Mouse (Mus musculus): ENCODE data around the gene Thumpd2. TPM values are rescaled to one million over a fixed set of nuclear protein-coding genes. Genes with fewer than 3 reads are reported as not detected.

Gene Thumpd2
- polyA plus RNA-seq, 1 experiment from 2014 or later = 6.9 TPM

- WGBS = 89% methylated on average over 3 of the region's 3 CpGs
- H3K9me3 ChIP-seq (ENCODE audit: control insufficient read depth, low read length) = no peaks in the 10 kb centered on the region
- no peak overlapping the region for H3K27ac ChIP-seq (replicated peaks)
- H3K4me1 ChIP-seq (replicated peaks; ENCODE audit: control insufficient read depth, insufficient read depth) = no peaks in the 10 kb centered on the region
- no peaks in the 10 kb centered on the region for H3K27me3 ChIP-seq (ENCODE audit: control insufficient read depth, insufficient read depth, low read length)
- H3K4me2 ChIP-seq (replicated peaks; ENCODE audit: low read depth) = no peak overlapping the region
- H3K9ac ChIP-seq (ENCODE audit: low read length) = no peak overlapping the region
- no peak for DNase-seq (ENCODE audit: low spot score)
- H3K4me3 ChIP-seq (ENCODE audit: low read depth, low read length) = no peak overlapping the region
- TF ChIP-seq CTCF (IDR thresholded peaks at IDR 0.05; ENCODE audit: low read depth) = no peak
- no peak for TF ChIP-seq EP300 (optimal IDR thresholded peaks at IDR 0.05)
- ATAC-seq (ENCODE audit: low FRiP score, low TSS enrichment) = no peak
- peaks cover 4% of the 10 kb centered on the region; the same call in 1 of the 2 replicates for H3K36me3 ChIP-seq (ENCODE audit: control insufficient read depth, insufficient read depth, low read length)
Observed at GRCm38 (mm10) chr17:81044356-81044755, 20.5 kb downstream of the Thumpd2 start.

- Histone ChIP-seq H3K9me3 (ENCODE audit: control insufficient read depth, low read length) (no peaks in the 10 kb centered on the region), H3K4me1 (replicated peaks; ENCODE audit: control insufficient read depth, insufficient read depth) (no peaks in the 10 kb centered on the region), H3K9ac (ENCODE audit: low read length) (no peak overlapping the region), H3K4me2 (replicated peaks; ENCODE audit: low read depth) (no peak overlapping the region), H3K27me3 (ENCODE audit: control insufficient read depth, insufficient read depth, low read length) (no peaks in the 10 kb centered on the region), H3K4me3 (ENCODE audit: low read depth, low read length) (no peak overlapping the region), H3K36me3 (ENCODE audit: control insufficient read depth, insufficient read depth, low read length) (peaks cover 10% of the 10 kb centered on the region), H3K27ac (replicated peaks) (no peak overlapping the region)
- ATAC-seq (ENCODE audit: low FRiP score, low TSS enrichment) (no peak), DNase-seq (ENCODE audit: low spot score) (no peak)
- WGBS = 68% methylated on average over 2 of the region's 2 CpGs
- TF ChIP-seq EP300 (optimal IDR thresholded peaks at IDR 0.05) = no peak
- no peak for TF ChIP-seq CTCF (IDR thresholded peaks at IDR 0.05; ENCODE audit: low read depth)
Observed at GRCm38 (mm10) chr17:81041662-81042061, 23.2 kb downstream of the Thumpd2 start.

GRCm38 (mm10) chr17:81038707-81039408 lies 26.0 kb downstream of the Thumpd2 start:
- DNase-seq (ENCODE audit: low spot score) (no peak), ATAC-seq (ENCODE audit: low FRiP score, low TSS enrichment) (peak; percentile 85)
- Histone ChIP-seq H3K27me3 (ENCODE audit: control insufficient read depth, insufficient read depth, low read length) (no peaks in the 10 kb centered on the region), H3K9ac (ENCODE audit: low read length) (no peak overlapping the region), H3K27ac (replicated peaks) (no peak overlapping the region), H3K4me3 (ENCODE audit: low read depth, low read length) (no peak overlapping the region), H3K4me2 (replicated peaks; ENCODE audit: low read depth) (no peak overlapping the region), H3K9me3 (ENCODE audit: control insufficient read depth, low read length) (no peaks in the 10 kb centered on the region), H3K36me3 (ENCODE audit: control insufficient read depth, insufficient read depth, low read length) (peaks cover 11% of the 10 kb centered on the region), H3K4me1 (replicated peaks; ENCODE audit: control insufficient read depth, insufficient read depth) (no peaks in the 10 kb centered on the region)
- 83% methylated on average over 2 of the region's 2 CpGs for WGBS
- TF ChIP-seq CTCF (IDR thresholded peaks at IDR 0.05; ENCODE audit: low read depth) = no peak
- no peak for TF ChIP-seq EP300 (optimal IDR thresholded peaks at IDR 0.05)

- peaks cover 11% of the 10 kb centered on the region for H3K36me3 ChIP-seq (ENCODE audit: control insufficient read depth, insufficient read depth, low read length)
- 73% methylated on average over 5 of the region's 5 CpGs for WGBS
- H3K4me2 ChIP-seq (replicated peaks; ENCODE audit: low read depth) = no peak overlapping the region
- H3K27me3 ChIP-seq (ENCODE audit: control insufficient read depth, insufficient read depth, low read length) = no peaks in the 10 kb centered on the region
- H3K9ac ChIP-seq (ENCODE audit: low read length) = no peak overlapping the region
- no peaks in the 10 kb centered on the region for H3K4me1 ChIP-seq (replicated peaks; ENCODE audit: control insufficient read depth, insufficient read depth)
- H3K4me3 ChIP-seq (ENCODE audit: low read depth, low read length) = no peak overlapping the region
- DNase-seq (ENCODE audit: low spot score) (no peak), ATAC-seq (ENCODE audit: low FRiP score, low TSS enrichment) (no peak)
- no peaks in the 10 kb centered on the region for H3K9me3 ChIP-seq (ENCODE audit: control insufficient read depth, low read length)
- no peak for TF ChIP-seq EP300 (optimal IDR thresholded peaks at IDR 0.05)
- no peak for TF ChIP-seq CTCF (IDR thresholded peaks at IDR 0.05; ENCODE audit: low read depth)
- no peak overlapping the region for H3K27ac ChIP-seq (replicated peaks)
Observed at GRCm38 (mm10) chr17:81035354-81035753, 29.5 kb downstream of the Thumpd2 start.

GRCm38 (mm10) chr17:81032957-81033356 lies 31.9 kb downstream of the Thumpd2 start:
- Histone ChIP-seq H3K4me3 (ENCODE audit: low read depth, low read length) (no peak overlapping the region), H3K36me3 (ENCODE audit: control insufficient read depth, insufficient read depth, low read length) (peaks cover 11% of the 10 kb centered on the region), H3K4me1 (replicated peaks; ENCODE audit: control insufficient read depth, insufficient read depth) (no peaks in the 10 kb centered on the region), H3K9ac (ENCODE audit: low read length) (no peak overlapping the region), H3K9me3 (ENCODE audit: control insufficient read depth, low read length) (no peaks in the 10 kb centered on the region), H3K4me2 (replicated peaks; ENCODE audit: low read depth) (no peak overlapping the region), H3K27ac (replicated peaks) (no peak overlapping the region), H3K27me3 (ENCODE audit: control insufficient read depth, insufficient read depth, low read length) (no peaks in the 10 kb centered on the region)
- 59% methylated on average over 2 of the region's 2 CpGs for WGBS
- TF ChIP-seq EP300 (optimal IDR thresholded peaks at IDR 0.05) (no peak), CTCF (IDR thresholded peaks at IDR 0.05; ENCODE audit: low read depth) (no peak)
- DNase-seq (ENCODE audit: low spot score) = no peak
- no peak for ATAC-seq (ENCODE audit: low FRiP score, low TSS enrichment)

- no peaks in the 10 kb centered on the region for H3K27me3 ChIP-seq (ENCODE audit: control insufficient read depth, insufficient read depth, low read length)
- no peak overlapping the region for H3K4me2 ChIP-seq (replicated peaks; ENCODE audit: low read depth)
- ATAC-seq (ENCODE audit: low FRiP score, low TSS enrichment) (no peak), DNase-seq (ENCODE audit: low spot score) (no peak)
- peaks cover 7% of the 10 kb centered on the region; the same call in 1 of the 2 replicates for H3K36me3 ChIP-seq (ENCODE audit: control insufficient read depth, insufficient read depth, low read length)
- no peaks in the 10 kb centered on the region for H3K4me1 ChIP-seq (replicated peaks; ENCODE audit: control insufficient read depth, insufficient read depth)
- H3K9ac ChIP-seq (ENCODE audit: low read length) = no peak overlapping the region
- H3K27ac ChIP-seq (replicated peaks) = no peak overlapping the region
- TF ChIP-seq CTCF (IDR thresholded peaks at IDR 0.05; ENCODE audit: low read depth) (no peak), EP300 (optimal IDR thresholded peaks at IDR 0.05) (no peak)
- no peaks in the 10 kb centered on the region for H3K9me3 ChIP-seq (ENCODE audit: control insufficient read depth, low read length)
- no peak overlapping the region for H3K4me3 ChIP-seq (ENCODE audit: low read depth, low read length)
- WGBS = 84% methylated on average over 3 of the region's 3 CpGs
Observed at GRCm38 (mm10) chr17:81031830-81032442, 32.9 kb downstream of the Thumpd2 start.
